Mouse (Mus musculus) cerebellum, adult 2 months (tissue): ENCODE results near the gene Gigyf2.

Experiments
- CTCF ChIP-seq: fragments of 200-500 bp; IDR thresholded peaks from 2 replicates; pipeline ENCODE4 v1.5.1; 2011; ENCODE audit warnings: low read depth, mild to moderate bottlenecking, control low read depth, low read length, moderate library complexity, borderline replicate concordance; ENCODE audit not compliant: insufficient read depth
- POLR2A ChIP-seq: fragments of 200-500 bp; IDR thresholded peaks from 2 replicates; pipeline ENCODE4 v1.6.1; 2011; ENCODE audit warnings: low read length, control low read depth, borderline replicate concordance; ENCODE audit not compliant: insufficient read depth

- no peak for TF ChIP-seq POLR2A
- no peak for TF ChIP-seq CTCF
Measured at GRCm38 (mm10) chr1:87409380-87409779, 82.6 kb downstream of the Gigyf2 start.
